Mouse (Mus musculus): ENCODE data around the gene Catsper4.

GRCm38 (mm10) chr4:134227194-134227593 is at the start of gene Catsper4:
- TF ChIP-seq CTCF (IDR thresholded peaks at IDR 0.05; ENCODE audit: low read depth) (no peak; the same call in 1 of the 2 replicates), EP300 (IDR thresholded peaks at IDR 0.05; ENCODE audit: low read depth) (no peak)

All from liver, embryonic 14.5 days (tissue).